Mouse (Mus musculus) embryonic fibroblast, embryonic 13.5 days (primary cell): ENCODE results near the gene Atp6v1a.

Experiments used
- CTCF ChIP-seq: IDR thresholded peaks from 2 replicates; pipeline ENCODE4 v1.5.1; 2011; ENCODE audit warnings: mild to moderate bottlenecking, control low read depth, low read length, moderate library complexity, borderline replicate concordance; ENCODE audit not compliant: insufficient read depth
- POLR2A ChIP-seq: IDR thresholded peaks from 2 replicates; pipeline ENCODE4 v1.6.1; 2011; ENCODE audit warnings: low read depth, mild to moderate bottlenecking, control low read depth, low read length, moderate library complexity

- TF ChIP-seq POLR2A (no peak), CTCF (no peak)
Observed at GRCm38 (mm10) chr16:44125436-44125835, 14.1 kb downstream of the Atp6v1a start.
